Mouse (Mus musculus) CD4-positive, CD25-positive, alpha-beta regulatory T cell, adult 2 months (primary cell): ENCODE measurements around the gene Cdh20.

Experiments
- DNase-seq: peaks from one replicate; pipeline ENCODE4 v3.0.0-alpha.2; 2012; ENCODE audit warnings: low read depth, low spot score

Gene Cdh20

GRCm38 (mm10) chr1:104768371-104769249 lies at the start of gene Cdh20:
TSS of gene Cdh20 (plus strand) at chr1:104768529.
- no peak for DNase-seq

DNA sequence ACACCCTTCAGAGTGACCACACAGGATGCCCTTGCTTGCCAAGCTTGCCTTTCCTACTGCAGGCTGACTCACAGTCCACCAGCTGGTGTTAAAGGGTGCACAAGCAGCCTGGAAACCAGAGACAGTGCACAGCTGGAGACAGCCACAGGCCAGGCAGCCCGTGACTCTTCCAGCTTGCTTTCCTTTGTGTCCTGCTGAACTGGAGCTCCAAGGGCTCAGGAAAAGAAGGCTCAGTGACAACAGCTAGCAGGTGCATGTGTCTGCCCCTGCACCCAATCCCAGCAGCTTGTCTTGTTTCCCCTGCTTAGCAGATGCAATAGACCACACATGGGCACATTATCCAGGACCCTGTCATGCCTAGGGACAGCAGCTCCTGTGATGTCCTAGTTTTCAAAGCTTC lies 21.5 kb upstream of the Cdh20 start:
- no peak for DNase-seq

DNA sequence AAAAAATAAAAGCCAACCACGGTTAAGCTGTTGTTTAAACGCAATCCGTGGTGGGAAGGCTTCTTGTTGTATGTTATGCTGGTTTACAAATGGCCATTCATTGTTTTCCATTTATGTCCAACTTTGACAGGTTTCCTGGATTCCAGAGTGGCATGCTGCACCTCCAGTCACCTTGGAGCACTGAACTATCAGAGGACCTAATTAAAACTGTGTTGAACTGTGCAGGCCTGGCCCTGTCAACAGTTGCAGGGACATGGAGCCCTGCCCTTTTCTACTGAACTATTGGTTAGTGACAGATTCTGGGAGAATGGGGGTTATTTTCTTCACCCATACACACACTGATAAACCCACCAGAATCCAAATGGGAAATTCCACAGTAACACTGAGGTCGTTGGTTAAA lies 20.9 kb upstream of the Cdh20 start:
- no peak for DNase-seq

DNA sequence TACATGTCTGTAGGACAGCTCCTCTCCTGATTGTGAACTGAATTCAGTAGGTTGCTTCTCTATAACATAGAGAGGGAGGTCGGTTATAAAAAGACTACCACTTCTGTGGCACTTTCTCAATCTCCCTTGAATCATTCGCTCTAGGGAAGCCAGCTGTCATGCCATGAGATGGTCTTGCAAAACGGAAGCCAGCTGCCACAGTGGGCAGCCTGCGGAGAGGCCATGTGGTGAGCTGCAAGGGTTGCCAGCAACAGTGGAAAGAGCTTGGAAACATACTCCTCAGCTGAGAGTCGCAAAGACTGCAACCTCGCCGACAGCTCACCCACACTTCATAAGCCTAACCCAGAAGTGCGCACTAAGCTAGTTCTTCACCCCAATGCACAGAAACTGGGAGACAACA lies 13.8 kb upstream of the Cdh20 start:
- DNase-seq = no peak

GRCm38 (mm10) chr1:104755896-104756295 lies 12.4 kb upstream of the Cdh20 start:
- DNase-seq = no peak

GRCm38 (mm10) chr1:104769250-104769607 lies 900 bp downstream of the Cdh20 start:
- no peak for DNase-seq

DNA sequence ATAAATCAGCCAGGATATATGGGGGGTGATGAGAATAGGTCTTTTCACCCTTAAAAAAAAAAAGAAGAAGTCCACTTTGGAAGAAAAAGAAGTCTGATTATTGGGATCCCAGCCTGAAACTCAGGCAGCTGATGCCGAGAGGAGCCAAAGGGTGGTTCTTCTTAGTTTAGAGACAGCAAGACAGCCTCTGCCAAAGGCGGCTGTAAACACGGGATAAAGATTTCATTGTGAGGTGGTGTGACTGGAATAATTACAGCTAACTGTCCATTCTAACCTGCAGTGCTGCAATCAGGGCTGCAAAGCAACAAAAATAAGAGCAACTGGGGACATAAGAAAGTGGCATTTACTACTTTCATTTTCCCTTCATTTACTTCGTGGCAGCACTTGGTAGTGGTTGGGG lies 3.6 kb downstream of the Cdh20 start:
- no peak for DNase-seq

GRCm38 (mm10) chr1:104773207-104773606 lies 4.9 kb downstream of the Cdh20 start:
- DNase-seq = no peak

DNA sequence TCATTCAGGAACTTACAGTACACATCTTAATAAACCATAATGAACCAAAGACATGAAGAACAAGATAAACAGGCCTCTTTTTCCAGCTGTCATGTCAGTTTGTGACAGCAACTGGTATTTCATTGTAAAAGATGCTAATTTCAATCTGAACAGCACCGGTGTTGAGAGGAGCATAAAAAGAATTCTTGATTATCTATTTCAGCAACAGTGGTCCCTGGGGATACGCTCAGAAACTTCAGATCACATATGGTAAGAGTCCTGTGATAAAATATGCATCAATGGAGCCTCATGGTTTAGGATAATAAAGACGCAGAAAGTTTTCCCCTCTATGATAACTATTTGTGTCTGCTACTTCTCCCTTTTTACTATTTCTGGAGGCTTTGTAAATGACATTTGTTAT lies 25.2 kb downstream of the Cdh20 start:
- DNase-seq = no peak

DNA sequence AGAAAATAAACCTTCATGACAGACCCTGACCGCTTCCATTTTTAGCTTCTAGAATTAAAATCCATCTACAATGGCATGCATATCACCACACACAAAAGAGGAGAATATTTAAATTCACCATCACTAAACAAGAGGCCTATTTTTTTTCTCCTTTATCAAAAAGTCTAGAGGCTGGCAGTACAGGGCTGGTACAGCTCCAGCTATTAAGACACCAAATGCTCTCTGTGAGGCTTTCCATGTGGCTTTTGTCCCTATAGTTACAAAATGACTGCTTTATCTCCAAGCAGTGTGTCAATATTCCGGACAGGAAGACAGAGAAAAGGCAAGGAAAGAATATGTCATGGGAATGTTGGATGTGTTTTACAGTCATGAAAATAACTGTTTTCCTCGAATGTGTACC lies 27.8 kb downstream of the Cdh20 start:
- DNase-seq = no peak

GRCm38 (mm10) chr1:104797139-104797538 lies 28.8 kb downstream of the Cdh20 start:
- no peak for DNase-seq

DNA sequence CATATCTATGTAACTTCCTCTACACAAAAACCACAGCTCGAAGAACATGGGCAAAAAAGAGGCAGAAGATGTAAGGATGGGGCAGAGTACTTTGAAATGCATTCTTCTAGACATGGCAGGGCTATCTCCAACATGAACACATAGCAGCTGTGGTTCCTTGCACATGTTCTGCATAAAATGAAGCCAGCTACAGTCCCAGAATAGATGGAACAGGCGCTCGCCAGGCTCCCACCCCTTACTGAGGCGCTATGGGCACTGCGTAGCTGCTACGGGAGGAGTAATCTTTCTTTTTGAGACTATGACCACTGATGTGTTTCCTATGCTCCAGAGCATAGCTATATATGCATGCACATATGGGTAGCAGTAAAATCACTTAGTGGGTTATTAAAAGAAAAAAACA lies 36.4 kb downstream of the Cdh20 start:
- no peak for DNase-seq

DNA sequence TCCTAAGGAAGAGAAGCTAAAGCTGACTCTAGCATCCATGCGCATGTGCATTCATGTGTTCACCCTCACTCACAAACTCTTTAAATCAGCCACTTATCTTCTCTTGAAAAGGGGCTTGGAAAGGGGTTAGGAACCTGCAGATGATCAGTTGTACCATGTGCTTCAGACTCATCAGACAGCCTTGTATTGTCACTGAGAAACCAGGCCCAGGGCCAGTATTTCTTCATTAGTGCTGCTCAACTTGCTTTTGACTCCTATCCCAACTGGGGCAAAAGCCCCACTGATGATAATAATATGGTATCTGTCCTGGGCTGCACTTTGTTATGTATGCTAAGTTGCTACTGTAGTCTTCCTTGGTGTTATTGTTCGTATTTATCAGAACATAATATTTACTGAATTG lies 38.9 kb downstream of the Cdh20 start:
- DNase-seq = no peak

- DNase-seq = no peak
These were observed 49.2 kb downstream of the Cdh20 start for GRCm38 (mm10) chr1:104817510-104817909.

DNA sequence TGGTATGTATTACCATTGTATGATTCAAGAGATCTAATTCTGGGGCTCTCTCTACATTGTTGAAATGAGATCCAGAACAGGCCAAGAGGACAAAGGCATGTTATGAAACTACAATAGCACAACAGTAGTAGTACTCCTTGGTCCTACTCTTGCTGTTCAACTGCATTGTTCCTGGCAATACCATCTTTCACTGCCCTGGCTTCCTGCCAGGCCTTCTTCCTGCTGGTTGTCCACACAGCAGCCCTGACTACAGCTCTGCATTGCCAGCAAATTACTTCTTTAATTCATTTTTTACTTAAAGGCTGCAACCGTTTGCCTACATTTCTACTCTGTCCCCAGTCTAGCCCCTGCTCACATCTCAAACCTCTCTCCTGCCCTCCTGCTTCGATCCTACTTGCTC lies 59.8 kb downstream of the Cdh20 start:
- no peak for DNase-seq

GRCm38 (mm10) chr1:104838206-104838915 lies 70.0 kb downstream of the Cdh20 start:
- DNase-seq = no peak

GRCm38 (mm10) chr1:104839051-104839450 lies 70.7 kb downstream of the Cdh20 start:
- no peak for DNase-seq

DNA sequence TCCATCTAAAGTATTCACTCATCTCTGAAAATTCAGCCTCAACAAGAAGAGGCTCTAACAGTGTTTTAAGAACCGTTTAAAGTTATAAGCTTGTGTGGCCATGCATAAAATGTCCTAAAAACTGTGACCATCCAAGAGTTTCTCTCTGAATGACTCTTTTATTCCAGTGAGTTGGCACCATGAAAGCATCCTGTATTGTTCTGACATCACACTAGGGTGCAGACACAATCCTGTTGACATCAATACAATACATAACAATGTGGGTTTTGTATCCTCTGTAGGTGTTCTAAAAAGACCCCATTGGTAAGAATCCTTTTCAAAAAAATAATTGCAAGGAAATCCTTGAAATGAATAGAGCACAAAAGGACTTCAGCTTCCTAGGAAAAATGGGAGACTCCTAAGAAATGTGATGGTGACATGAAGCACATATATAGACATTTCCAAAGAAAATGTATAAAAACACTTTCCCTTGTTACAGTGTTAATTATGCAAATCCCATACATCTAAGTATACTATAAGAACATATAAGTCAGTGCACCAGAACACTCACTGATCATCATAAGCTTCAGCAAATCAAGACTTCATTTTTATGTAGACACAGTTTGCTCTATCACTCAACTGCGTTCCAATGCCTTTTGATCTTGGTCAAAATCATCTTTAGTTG lies 80.1 kb downstream of the Cdh20 start:
- DNase-seq = no peak

DNA sequence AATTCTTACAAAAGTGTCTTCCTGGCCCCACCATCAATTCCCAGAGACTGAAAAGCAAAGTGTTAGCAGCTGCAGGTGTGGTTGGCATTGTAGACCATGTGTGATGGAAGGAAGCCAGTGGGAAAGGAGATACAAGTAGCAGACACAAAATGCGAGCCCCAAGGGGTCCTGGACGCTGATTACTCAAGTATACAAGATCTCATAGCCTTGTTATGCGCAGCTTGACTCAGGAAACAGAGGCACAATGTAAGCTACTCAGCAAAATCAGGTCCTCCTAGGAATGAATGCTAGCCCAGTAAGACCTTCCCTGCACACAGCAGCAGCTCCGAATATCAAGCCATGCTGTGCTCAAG lies 80.6 kb downstream of the Cdh20 start:
- no peak for DNase-seq

- no peak for DNase-seq
These were observed 109.1 kb downstream of the Cdh20 start for GRCm38 (mm10) chr1:104877384-104877783.

DNA sequence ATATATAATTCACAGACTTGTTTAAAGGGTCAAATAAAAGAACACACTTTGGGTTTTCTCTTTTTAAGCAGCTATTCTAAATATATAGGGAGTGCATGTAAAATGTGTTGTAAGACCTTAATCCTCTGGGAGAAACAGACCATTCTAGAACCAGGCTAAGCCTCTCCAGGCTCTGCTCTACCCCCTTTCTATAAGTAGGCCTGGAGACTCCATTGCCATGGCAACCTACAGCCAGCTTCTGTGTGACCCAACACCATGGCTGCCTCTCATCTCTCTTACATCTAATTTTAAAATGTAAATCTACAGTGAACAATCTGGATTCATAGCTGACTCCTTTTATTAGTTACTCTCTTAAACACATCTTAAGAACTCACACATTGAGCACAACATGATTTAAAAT lies 133.5 kb downstream of the Cdh20 start:
- no peak for DNase-seq

DNA sequence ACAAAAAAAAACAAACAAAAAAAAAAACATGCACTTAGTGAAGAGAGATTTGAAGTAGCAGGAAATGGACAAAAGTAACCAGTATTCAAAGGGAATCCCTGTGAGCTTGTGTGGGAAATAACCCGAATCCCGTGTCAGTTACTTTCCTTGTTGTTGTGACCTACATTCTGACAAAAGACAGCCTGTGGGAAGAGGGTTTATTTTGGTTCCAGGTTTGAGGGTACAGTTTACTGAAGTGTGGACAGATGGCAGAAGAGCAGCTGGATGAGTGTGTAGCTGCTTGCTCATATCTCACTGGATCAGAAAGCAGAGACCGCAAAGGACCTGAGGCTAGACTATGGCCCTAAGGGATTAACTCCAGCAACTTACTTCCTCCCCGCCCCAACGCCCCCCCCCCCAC lies 135.1 kb downstream of the Cdh20 start:
- DNase-seq = no peak

DNA sequence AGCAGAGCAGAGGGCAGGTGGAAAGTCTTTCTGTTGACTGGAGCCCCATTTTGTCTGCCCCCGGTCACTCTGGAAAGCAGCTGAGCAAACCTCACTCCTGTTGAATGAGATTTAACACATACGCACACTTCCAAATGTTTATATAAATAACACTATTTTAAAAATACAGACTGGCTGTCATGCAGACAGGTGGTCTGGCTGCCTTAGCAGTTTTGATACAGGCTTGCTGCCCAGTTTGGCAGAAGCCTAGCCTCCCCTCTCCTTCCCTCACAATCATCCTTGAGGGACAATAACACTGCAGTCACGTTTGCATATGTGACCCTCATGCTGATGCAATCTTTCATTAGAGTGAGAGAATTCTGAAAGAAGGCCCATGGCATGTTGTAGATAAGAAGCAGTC lies 144.1 kb downstream of the Cdh20 start:
- no peak for DNase-seq
